Mouse (Mus musculus): Measurements from ENCODE around the gene Upk3a. TPM values are rescaled to one million over a fixed set of nuclear protein-coding genes. Genes with fewer than 3 reads are reported as not detected.
"Not testable (repeated sequence)": the region's sequence is repeated elsewhere in the genome, so short reads cannot be mapped to it uniquely, and the experiment has no call there.

Gene Upk3a
- polyA plus RNA-seq, 1 experiment from 2014 or later: 0.23 TPM

GRCm38 (mm10) chr15:85009666-85010065, 7.3 kb upstream of the Upk3a start:
- no peak for ATAC-seq (replicated peaks; ENCODE audit: insufficient number of reproducible peaks, insufficient read depth, low FRiP score, low read depth)
- Histone ChIP-seq H3K36me3 (no peaks in the 10 kb centered on the region), H3K4me2 (no peak overlapping the region), H3K4me1 (replicated peaks) (peaks cover 15% of the 10 kb centered on the region), H3K9me3 (replicated peaks) (no peaks in the 10 kb centered on the region), H3K4me3 (no peak overlapping the region), H3K27me3 (no peaks in the 10 kb centered on the region), H3K27ac (no peak overlapping the region), H3K9ac (no peak overlapping the region)
- 55% methylated on average over 8 of the region's 8 CpGs for WGBS

GRCm38 (mm10) chr15:85011895-85012661, 4.9 kb upstream of the Upk3a start:
- Histone ChIP-seq H3K4me3 (no peak overlapping the region), H3K4me2 (peak overlapping the region; percentile 42), H3K27me3 (peaks cover 7% of the 10 kb centered on the region; the same call in 1 of the 2 replicates), H3K4me1 (replicated peaks) (peaks cover 29% of the 10 kb centered on the region), H3K9me3 (replicated peaks) (no peaks in the 10 kb centered on the region), H3K27ac (peak overlapping the region; percentile 49), H3K36me3 (no peaks in the 10 kb centered on the region), H3K9ac (no peak overlapping the region)
- WGBS: 28% methylated on average over 19 of the region's 19 CpGs
- no peak for ATAC-seq (replicated peaks; ENCODE audit: insufficient number of reproducible peaks, insufficient read depth, low FRiP score, low read depth)

- H3K4me1 ChIP-seq (replicated peaks): peaks cover 29% of the 10 kb centered on the region
- H3K9ac ChIP-seq: no peak overlapping the region
- H3K27me3 ChIP-seq: peaks cover 12% of the 10 kb centered on the region; the same call in 1 of the 2 replicates
- peak overlapping the region; percentile 49 for H3K27ac ChIP-seq
- H3K4me3 ChIP-seq: no peak overlapping the region
- ATAC-seq (replicated peaks; ENCODE audit: insufficient number of reproducible peaks, insufficient read depth, low FRiP score, low read depth): no peak
- WGBS: 28% methylated on average over 2 of the region's 2 CpGs
- H3K4me2 ChIP-seq: peak overlapping the region; percentile 42
- H3K9me3 ChIP-seq (replicated peaks): no peaks in the 10 kb centered on the region
- H3K36me3 ChIP-seq: no peaks in the 10 kb centered on the region
Observed at GRCm38 (mm10) chr15:85012662-85013054, 4.3 kb upstream of the Upk3a start.

- WGBS: 41% methylated on average over 11 of the region's 11 CpGs
- no peaks in the 10 kb centered on the region for H3K36me3 ChIP-seq
- peaks cover 22% of the 10 kb centered on the region; the same call in 1 of the 2 replicates for H3K27me3 ChIP-seq
- no peaks in the 10 kb centered on the region for H3K9me3 ChIP-seq (replicated peaks)
- H3K4me1 ChIP-seq (replicated peaks): peaks cover 29% of the 10 kb centered on the region
- ATAC-seq (replicated peaks; ENCODE audit: insufficient number of reproducible peaks, insufficient read depth, low FRiP score, low read depth): no peak
- no peak overlapping the region for H3K9ac ChIP-seq
- no peak overlapping the region for H3K4me2 ChIP-seq
- no peak overlapping the region for H3K4me3 ChIP-seq
- H3K27ac ChIP-seq: no peak overlapping the region
Observed at GRCm38 (mm10) chr15:85015771-85016170, 1.2 kb upstream of the Upk3a start.

- ATAC-seq (replicated peaks; ENCODE audit: insufficient number of reproducible peaks, insufficient read depth, low FRiP score, low read depth): no peak
- Histone ChIP-seq H3K9me3 (replicated peaks) (no peaks in the 10 kb centered on the region), H3K4me3 (no peak overlapping the region), H3K4me1 (replicated peaks) (no peaks in the 10 kb centered on the region), H3K9ac (no peak overlapping the region), H3K4me2 (no peak overlapping the region), H3K27me3 (peaks cover 19% of the 10 kb centered on the region; the same call in 1 of the 2 replicates), H3K27ac (no peak overlapping the region), H3K36me3 (no peaks in the 10 kb centered on the region)
- WGBS: 64% methylated on average over 4 of the region's 4 CpGs
Observed at GRCm38 (mm10) chr15:85022211-85022610, 5.3 kb downstream of the Upk3a start.

- no peaks in the 10 kb centered on the region for H3K4me1 ChIP-seq (replicated peaks)
- H3K4me2 ChIP-seq: no peak overlapping the region
- no peak for ATAC-seq (replicated peaks; ENCODE audit: insufficient number of reproducible peaks, insufficient read depth, low FRiP score, low read depth)
- H3K9me3 ChIP-seq (replicated peaks): no peaks in the 10 kb centered on the region
- H3K27ac ChIP-seq: no peak overlapping the region
- whole genome bisulfite sequencing: 70% methylated on average over 4 of the region's 4 CpGs
- no peak overlapping the region for H3K4me3 ChIP-seq
- H3K36me3 ChIP-seq: no peaks in the 10 kb centered on the region
- H3K9ac ChIP-seq: no peak overlapping the region
- peaks cover 6% of the 10 kb centered on the region; the same call in 1 of the 2 replicates for H3K27me3 ChIP-seq
Observed at GRCm38 (mm10) chr15:85026197-85026596, 9.3 kb downstream of the Upk3a start.

GRCm38 (mm10) chr15:85027740-85028139, 10.8 kb downstream of the Upk3a start:
- WGBS: 64% methylated on average over 4 of the region's 4 CpGs
- H3K27ac ChIP-seq: no peak overlapping the region
- H3K9ac ChIP-seq: no peak overlapping the region
- no peak overlapping the region for H3K4me2 ChIP-seq
- H3K9me3 ChIP-seq (replicated peaks): no peaks in the 10 kb centered on the region
- H3K4me1 ChIP-seq (replicated peaks): peaks cover 8% of the 10 kb centered on the region
- H3K27me3 ChIP-seq: no peaks in the 10 kb centered on the region
- H3K4me3 ChIP-seq: no peak overlapping the region
- no peak for ATAC-seq (replicated peaks; ENCODE audit: insufficient number of reproducible peaks, insufficient read depth, low FRiP score, low read depth)
- no peaks in the 10 kb centered on the region for H3K36me3 ChIP-seq

GRCm38 (mm10) chr15:85028648-85029047, 11.7 kb downstream of the Upk3a start, which contains the start of gene Fam118a:
TSS of gene Fam118a (plus strand) at chr15:85028948.
- H3K4me3 ChIP-seq; ATAC-seq (replicated peaks; ENCODE audit: insufficient number of reproducible peaks, insufficient read depth, low FRiP score, low read depth); H3K4me1 ChIP-seq (replicated peaks); H3K9ac ChIP-seq; H3K9me3 ChIP-seq (replicated peaks); H3K27ac ChIP-seq; H3K36me3 ChIP-seq; H3K27me3 ChIP-seq; H3K4me2 ChIP-seq: not testable (repeated sequence)
- WGBS: 37% methylated on average over 1 of the region's 1 CpGs

GRCm38 (mm10) chr15:85030643-85031042, 13.7 kb downstream of the Upk3a start:
- not testable (repeated sequence) for H3K9me3 ChIP-seq (replicated peaks); H3K27me3 ChIP-seq; H3K4me1 ChIP-seq (replicated peaks); H3K36me3 ChIP-seq; H3K4me2 ChIP-seq; ATAC-seq (replicated peaks; ENCODE audit: insufficient number of reproducible peaks, insufficient read depth, low FRiP score, low read depth); H3K9ac ChIP-seq; H3K27ac ChIP-seq; H3K4me3 ChIP-seq
- 25% methylated on average over 1 of the region's 1 CpGs for WGBS

- 0 out of 2 replicates have a peak, but pooled peaks cover 5% of the 10 kb centered on the region for H3K27me3 ChIP-seq
- 0 out of 2 replicates have a peak overlapping the region, but pooled peaks have one; percentile 16 for H3K27ac ChIP-seq
- H3K4me1 ChIP-seq (replicated peaks): peaks cover 13% of the 10 kb centered on the region
- no peaks in the 10 kb centered on the region for H3K9me3 ChIP-seq (replicated peaks)
- no peak for ATAC-seq (replicated peaks; ENCODE audit: insufficient number of reproducible peaks, insufficient read depth, low FRiP score, low read depth)
- no peak overlapping the region for H3K4me2 ChIP-seq
- H3K9ac ChIP-seq: no peak overlapping the region
- H3K36me3 ChIP-seq: no peaks in the 10 kb centered on the region
- no peak overlapping the region for H3K4me3 ChIP-seq
- 61% methylated on average over 3 of the region's 3 CpGs for WGBS
Observed at GRCm38 (mm10) chr15:85031866-85032265, 14.9 kb downstream of the Upk3a start.

GRCm38 (mm10) chr15:85033916-85034315, 17.0 kb downstream of the Upk3a start:
- not testable (repeated sequence) for H3K27me3 ChIP-seq; H3K27ac ChIP-seq; H3K4me2 ChIP-seq; H3K9me3 ChIP-seq (replicated peaks); H3K36me3 ChIP-seq; H3K4me3 ChIP-seq; ATAC-seq (replicated peaks; ENCODE audit: insufficient number of reproducible peaks, insufficient read depth, low FRiP score, low read depth); H3K9ac ChIP-seq
- WGBS: 39% methylated on average over 7 of the region's 7 CpGs
- peaks cover 27% of the 10 kb centered on the region for H3K4me1 ChIP-seq (replicated peaks)

Data from heart, embryonic 15.5 days (tissue).